Mouse (Mus musculus) forelimb bud, embryonic 11.5 days (tissue): ENCODE data around the gene Rpap3.

Experiments used
- DNase-seq: peaks from one replicate; pipeline ENCODE4 v3.0.0-alpha.2; 2012; ENCODE audit warnings: low read depth, low spot score

Gene Rpap3

DNA sequence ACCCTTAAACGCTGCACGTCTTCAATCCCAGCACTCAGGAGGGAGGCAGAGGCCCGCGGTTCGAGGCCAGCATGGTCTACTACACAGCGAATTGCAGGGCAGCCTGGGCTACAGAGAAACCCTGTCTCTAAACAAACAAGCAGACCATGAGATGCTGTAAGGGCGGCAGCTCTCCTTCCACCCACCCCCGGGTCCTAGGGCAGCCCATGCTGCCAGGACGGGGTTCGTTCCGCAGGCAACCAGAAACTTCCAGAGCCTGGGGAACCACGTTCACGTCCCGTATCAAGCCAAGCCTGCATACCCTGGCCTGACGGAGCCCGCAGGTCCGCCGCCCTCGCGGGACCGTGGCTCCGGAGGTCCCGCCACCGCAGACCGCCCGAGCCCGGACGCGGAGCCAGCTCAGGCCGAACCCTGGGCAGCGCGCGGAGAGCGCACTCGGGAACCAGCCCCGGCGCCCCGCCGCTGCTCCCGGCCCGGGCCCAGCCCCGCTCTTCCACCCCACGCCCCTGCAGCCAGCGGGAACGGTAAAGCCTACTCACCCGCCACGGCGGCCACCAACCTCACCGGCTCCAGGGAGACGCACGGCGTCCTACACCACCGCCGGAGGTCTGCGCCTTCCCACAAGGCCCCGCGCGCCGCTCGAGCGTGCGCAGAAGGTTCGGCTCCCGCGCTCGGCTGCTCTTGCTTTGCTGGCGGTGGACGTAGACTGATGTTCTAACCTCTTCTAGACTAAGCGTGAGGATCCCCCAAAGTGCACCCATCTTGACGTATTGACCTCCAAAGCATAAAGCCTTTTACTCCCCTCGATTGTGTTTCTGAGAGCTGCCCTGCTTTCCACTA, at the start of gene Rpap3:
Gene Rpap3 (minus strand): TSS at position 615 of the 840 bp plus-strand sequence.
- DNase-seq: peak; percentile 79

DNA sequence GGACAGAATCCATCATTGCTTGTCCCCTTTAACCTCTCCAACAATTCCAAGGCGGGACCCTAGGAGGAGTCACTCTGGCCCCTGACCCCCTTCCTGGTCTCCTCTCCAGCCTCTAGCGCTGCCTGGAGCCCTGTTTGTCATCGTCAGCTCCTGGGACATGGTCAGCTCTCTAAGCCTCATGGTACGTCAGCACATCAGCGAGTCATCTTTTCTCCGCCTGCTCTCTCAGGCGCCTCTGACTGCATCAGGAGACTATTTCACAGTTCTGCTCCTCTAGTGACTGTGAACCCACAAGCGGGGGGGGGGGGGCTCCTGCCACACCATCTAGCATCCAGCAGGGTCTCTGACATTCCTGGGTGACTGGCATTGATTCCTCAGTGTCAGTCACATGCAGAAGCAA, 49.7 kb upstream of the Rpap3 start:
- no peak for DNase-seq

DNA sequence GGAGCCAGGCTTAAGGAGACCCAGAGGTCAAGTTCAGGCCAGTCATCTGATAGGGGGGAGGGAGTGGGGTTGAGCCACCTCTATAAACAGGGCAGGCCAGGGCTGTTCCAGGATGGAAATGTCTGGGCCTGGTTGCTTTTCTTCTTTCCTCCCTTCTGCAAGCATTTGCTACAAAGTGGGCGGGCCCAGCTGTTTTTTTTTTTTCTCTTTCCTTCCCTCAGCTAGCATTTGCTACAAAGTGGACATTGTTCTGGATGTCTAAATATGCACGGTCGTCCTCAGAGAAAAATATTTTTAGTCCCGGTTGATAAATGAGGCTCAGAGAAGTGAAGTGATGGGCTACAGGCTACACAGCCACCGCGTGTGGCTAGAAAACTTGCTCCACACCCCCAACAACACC, 48.9 kb upstream of the Rpap3 start:
- no peak for DNase-seq

- DNase-seq: no peak
These were observed 46.9 kb upstream of the Rpap3 start for GRCm38 (mm10) chr15:97752491-97752890.

DNA sequence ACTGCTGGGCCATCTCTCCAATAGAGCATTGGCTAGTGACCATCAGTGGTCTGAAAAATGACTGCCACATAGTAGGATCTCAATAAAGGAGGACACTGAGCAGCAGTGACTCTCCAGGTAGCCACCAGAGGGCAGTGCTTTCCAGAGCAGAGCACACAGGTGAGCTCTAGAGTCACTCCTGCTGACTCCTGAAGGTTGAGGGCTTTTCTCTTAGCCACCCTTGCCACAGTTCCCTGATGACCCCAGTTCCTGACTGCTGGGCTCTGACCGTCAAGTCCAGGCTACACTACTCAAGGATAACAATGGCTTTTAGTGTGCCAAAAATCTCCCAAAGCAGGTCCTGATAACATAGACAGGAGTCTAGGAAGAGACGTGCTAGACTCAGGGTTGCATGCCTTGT, 46.1 kb upstream of the Rpap3 start:
- DNase-seq: no peak

DNA sequence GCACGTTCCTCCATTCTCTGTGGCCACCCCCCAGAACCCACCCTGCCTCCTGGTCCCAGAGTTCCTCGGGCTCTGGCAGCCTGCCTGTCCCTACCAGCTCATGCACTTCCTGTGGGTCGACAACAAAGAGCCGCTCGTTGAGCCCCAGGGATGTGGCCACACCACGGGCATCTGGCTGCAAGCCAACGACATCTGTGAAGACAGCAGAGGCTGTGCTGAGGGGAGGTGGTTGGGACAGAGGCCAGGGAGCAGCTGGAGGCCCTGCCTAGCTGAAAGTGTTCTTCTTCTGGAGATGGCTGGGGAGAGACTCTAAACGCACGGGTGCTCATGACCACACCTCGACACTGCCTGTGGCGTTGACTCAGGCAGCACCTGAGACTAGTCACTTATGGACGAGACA, 45.1 kb upstream of the Rpap3 start:
- DNase-seq: peak; percentile 58

DNA sequence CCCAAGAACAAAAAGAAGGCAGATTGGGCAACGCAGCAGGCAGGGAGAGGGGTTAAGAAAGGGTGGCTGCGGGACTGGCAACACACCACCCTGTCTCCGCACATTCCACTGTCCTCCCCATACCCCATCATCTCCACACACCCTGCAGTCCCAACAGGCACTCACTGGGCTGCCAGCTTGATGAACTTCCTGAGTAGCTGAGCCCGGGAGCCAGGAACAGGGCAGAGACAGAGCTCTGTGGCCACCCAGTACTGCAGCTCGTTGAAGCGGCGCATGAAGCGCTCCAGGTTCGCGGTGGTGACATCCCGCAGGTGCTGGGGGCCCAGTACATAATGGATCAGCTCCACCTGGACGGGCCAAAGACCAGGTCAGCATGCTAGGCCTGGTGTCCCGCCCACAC, 44.2 kb upstream of the Rpap3 start:
- DNase-seq: no peak

GRCm38 (mm10) chr15:97749397-97749796, 43.8 kb upstream of the Rpap3 start:
- DNase-seq: no peak

GRCm38 (mm10) chr15:97748964-97749363, 43.3 kb upstream of the Rpap3 start:
- no peak for DNase-seq

- DNase-seq: no peak
These were observed 42.7 kb upstream of the Rpap3 start for GRCm38 (mm10) chr15:97748309-97748708.

GRCm38 (mm10) chr15:97747486-97747885, 41.9 kb upstream of the Rpap3 start:
- no peak for DNase-seq

DNA sequence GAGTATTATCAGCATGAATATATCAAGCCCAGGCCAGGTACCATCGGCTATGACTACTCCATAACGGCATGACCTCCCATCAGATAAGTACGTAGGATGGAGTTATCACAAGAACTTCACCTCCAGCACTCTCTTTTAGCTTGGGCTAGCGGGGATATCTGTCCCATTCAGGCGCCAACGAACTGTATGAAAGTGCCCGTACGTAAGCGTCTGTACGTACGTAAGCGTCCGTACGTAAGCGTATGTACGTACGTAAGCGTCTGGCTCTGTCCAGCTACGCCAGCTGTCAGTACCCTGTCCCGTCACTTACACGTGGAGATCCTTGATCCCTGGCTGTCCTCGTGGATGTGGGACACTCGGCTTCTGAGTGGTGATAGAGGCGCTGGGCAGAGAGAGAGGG, 41.1 kb upstream of the Rpap3 start:
- no peak for DNase-seq

- DNase-seq: no peak
These were observed 40.7 kb upstream of the Rpap3 start for GRCm38 (mm10) chr15:97746278-97746677.

- DNase-seq: no peak
These were observed 39.7 kb upstream of the Rpap3 start for GRCm38 (mm10) chr15:97745331-97745730.

DNA sequence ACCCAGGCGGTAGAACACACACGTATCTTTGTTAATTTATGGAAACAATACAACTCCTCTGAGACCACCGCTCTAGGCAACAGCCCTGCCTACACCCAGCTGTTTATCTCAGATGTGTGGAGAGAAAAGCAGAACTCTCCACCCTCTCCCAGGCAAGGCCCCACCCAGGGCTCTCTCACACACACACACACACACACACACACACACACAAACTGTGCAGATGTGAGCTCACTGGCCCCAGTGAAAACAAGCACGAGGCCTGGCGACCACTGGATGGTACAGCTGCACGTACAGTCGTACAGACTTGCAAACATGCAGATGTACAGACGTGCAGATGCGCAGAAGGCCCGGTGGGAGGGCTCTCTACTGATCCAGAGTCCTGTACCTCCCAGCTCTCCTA, 39.3 kb upstream of the Rpap3 start:
- no peak for DNase-seq

GRCm38 (mm10) chr15:97743961-97744525, 38.4 kb upstream of the Rpap3 start:
- no peak for DNase-seq

GRCm38 (mm10) chr15:97743210-97743609, 37.6 kb upstream of the Rpap3 start:
- DNase-seq: no peak

- DNase-seq: no peak
These were observed 37.0 kb upstream of the Rpap3 start for GRCm38 (mm10) chr15:97742600-97742999.

- no peak for DNase-seq
These were observed 36.4 kb upstream of the Rpap3 start for GRCm38 (mm10) chr15:97742074-97742473.

DNA sequence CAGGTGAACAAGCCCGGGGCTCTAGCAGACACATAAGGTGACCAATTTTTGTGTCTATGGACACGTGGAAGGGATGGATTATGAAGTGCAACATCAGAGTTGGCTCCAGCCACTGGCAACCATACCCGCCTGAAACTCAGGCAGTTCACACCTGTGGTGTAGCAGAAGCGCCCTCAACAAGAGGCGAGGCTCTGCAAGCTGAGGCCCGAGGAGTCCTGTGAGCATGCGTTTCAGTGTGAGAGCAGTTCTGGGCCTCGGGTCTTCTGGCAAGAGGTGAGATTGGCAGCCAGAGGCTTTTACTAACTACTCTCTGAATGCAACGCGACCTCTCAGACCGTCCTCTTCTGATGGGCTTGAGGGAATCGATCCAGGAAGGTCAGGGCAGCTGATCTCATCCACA, 36.0 kb upstream of the Rpap3 start:
- DNase-seq: no peak

DNA sequence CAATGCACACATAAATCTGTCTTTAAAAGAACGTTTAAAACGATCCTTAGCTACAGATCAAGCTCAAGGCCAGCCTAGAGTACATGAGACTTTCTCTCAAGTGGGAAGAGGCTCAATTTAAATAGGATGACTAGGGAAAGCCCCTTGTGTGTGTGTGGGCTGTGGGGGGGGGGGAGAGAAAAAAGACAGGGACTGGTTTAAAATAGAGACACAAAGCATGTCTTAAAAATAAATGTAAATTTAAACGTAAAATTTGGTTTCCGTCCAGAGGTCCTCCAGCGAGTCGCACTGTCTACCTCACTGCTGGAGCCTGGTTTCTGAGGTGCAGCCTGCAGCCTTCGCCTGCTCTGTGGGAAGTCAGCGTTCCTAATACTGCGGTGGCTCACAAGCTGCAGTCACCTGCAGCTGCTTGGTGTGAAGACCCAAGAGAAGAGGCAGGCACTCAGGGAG, 34.7 kb upstream of the Rpap3 start:
- DNase-seq: no peak

- DNase-seq: no peak
These were observed 33.3 kb upstream of the Rpap3 start for GRCm38 (mm10) chr15:97738923-97739322.

GRCm38 (mm10) chr15:97731988-97732387, 26.4 kb upstream of the Rpap3 start:
- no peak for DNase-seq
